Mouse (Mus musculus) embryonic facial prominence, embryonic 11.5 days (tissue): ENCODE measurements around the gene Tex12. TPM values are rescaled to one million over a fixed set of nuclear protein-coding genes. Genes with fewer than 3 reads are reported as not detected.
A peak's percentile ranks its signal among the peaks of the same experiment; 100 is the strongest.

Source experiments
- ATAC-seq: fragments of 200-750 bp; cut with Nextera tagmentation; replicated peaks from 2 replicates; pipeline ENCODE4 v1.8.0; 2017; ENCODE audit warnings: low read depth; ENCODE audit not compliant: insufficient number of reproducible peaks, low FRiP score, low TSS enrichment
- DNase-seq: peaks from one replicate; pipeline ENCODE4 v3.0.0-alpha.2; 2015; ENCODE audit warnings: low spot score
- H3K27ac ChIP-seq: fragments of 300-500 bp; sonication (generic); replicated peaks from 2 replicates; pipeline ENCODE4 v1.5.1; 2014; ENCODE audit warnings: mild to moderate bottlenecking, low read depth, low read length, control low read depth
- H3K27me3 ChIP-seq: fragments of 300-500 bp; sonication (generic); 2 replicates; pipeline ENCODE4 v1.6.1; 2014; ENCODE audit warnings: mild to moderate bottlenecking, low read length, moderate library complexity, mixed read lengths; ENCODE audit not compliant: control insufficient read depth, insufficient read depth
- H3K36me3 ChIP-seq: fragments of 300-500 bp; sonication (generic); replicated peaks from 2 replicates; pipeline ENCODE4 v1.6.1; 2014; ENCODE audit warnings: low read depth, mild to moderate bottlenecking, low read length, moderate library complexity, mixed read lengths; ENCODE audit not compliant: control insufficient read depth, insufficient read depth
- H3K4me1 ChIP-seq: fragments of 300-500 bp; sonication (generic); 2 replicates; pipeline ENCODE4 v1.6.1; 2014; ENCODE audit warnings: low read length, mixed read lengths; ENCODE audit not compliant: control insufficient read depth, insufficient read depth
- H3K4me2 ChIP-seq: fragments of 300-500 bp; sonication (generic); 2 replicates; pipeline ENCODE4 v1.6.1; 2014; ENCODE audit warnings: low read depth, mild to moderate bottlenecking, control low read depth, low read length, moderate library complexity
- H3K4me3 ChIP-seq: fragments of 300-500 bp; sonication (generic); 2 replicates; pipeline ENCODE4 v1.5.1; 2014; ENCODE audit warnings: low read depth, low read length, control low read depth
- H3K9ac ChIP-seq: fragments of 300-500 bp; sonication (generic); replicated peaks from 2 replicates; pipeline ENCODE4 v1.6.1; 2014; ENCODE audit warnings: mild to moderate bottlenecking, control low read depth, low read length
- H3K9me3 ChIP-seq: fragments of 300-500 bp; sonication (generic); replicated peaks from 2 replicates; pipeline ENCODE4 v1.6.1; 2016; ENCODE audit warnings: mild to moderate bottlenecking, low read length, inconsistent platforms, mixed read lengths; ENCODE audit not compliant: control insufficient read depth
- WGBS: fragments of 180-500 bp; shearing (Covaris S2); extraction: QIAGEN DNeasy Blood & Tissue Kit; methylation state at CpG from one replicate; pipeline ENCODE4 v1.1.7; 2014; 5-methylcytosine and 5-hydroxymethylcytosine counted together
- polyA plus RNA-seq: library from polyadenylated mRNA; unstranded; fragments of >200 nt; fragmentation: Nextera tagmentation; extraction: Ambion mirVana; gene quantifications from 2 replicates; pipeline ENCODE4 v1.2.1, GENCODE M21; 2014

Tex12 gene
- polyA plus RNA-seq, 1 experiment from 2014 or later: not detected

- Histone ChIP-seq H3K36me3 (no peaks in the 10 kb centered on the region), H3K27ac (no peak within 1 kb of the TSS), H3K4me1 (no peaks in the 10 kb centered on the region), H3K4me2 (0 out of 2 replicates have a peak within 1 kb of the TSS, but pooled peaks have one; percentile 11), H3K9ac (no peak within 1 kb of the TSS; the same call in 1 of the 2 replicates), H3K4me3 (no peak within 1 kb of the TSS), H3K9me3 (no peaks in the 10 kb centered on the region), H3K27me3 (no peaks in the 10 kb centered on the region)
- 23% methylated on average over 12 of the region's 12 CpGs for WGBS
- DNase-seq: peak; percentile 54
- no peak for ATAC-seq
These were observed 6.7 kb downstream of the Tex12 start, which contains the start of gene Il18 for GRCm38 (mm10) chr9:50554241-50555093. TSS of gene Il18 (plus strand) at chr9:50554827.

- no peak overlapping the region for H3K4me3 ChIP-seq
- no peaks in the 10 kb centered on the region for H3K4me1 ChIP-seq
- no peak overlapping the region for H3K4me2 ChIP-seq
- no peaks in the 10 kb centered on the region for H3K9me3 ChIP-seq
- no peak for ATAC-seq
- DNase-seq: no peak
- no peaks in the 10 kb centered on the region for H3K36me3 ChIP-seq
- 76% methylated on average over 2 of the region's 2 CpGs for WGBS
- no peak overlapping the region for H3K27ac ChIP-seq
- no peaks in the 10 kb centered on the region for H3K27me3 ChIP-seq
- H3K9ac ChIP-seq: no peak overlapping the region
These were observed 7.6 kb downstream of the Tex12 start for GRCm38 (mm10) chr9:50553547-50553946.

GRCm38 (mm10) chr9:50552206-50552605 lies 8.9 kb downstream of the Tex12 start:
- no peaks in the 10 kb centered on the region for H3K27me3 ChIP-seq
- ATAC-seq (no peak), DNase-seq (no peak)
- no peak overlapping the region for H3K4me3 ChIP-seq
- 75% methylated on average over 5 of the region's 5 CpGs for WGBS
- H3K9ac ChIP-seq: no peak overlapping the region
- no peaks in the 10 kb centered on the region for H3K9me3 ChIP-seq
- H3K4me1 ChIP-seq: no peaks in the 10 kb centered on the region
- H3K4me2 ChIP-seq: no peak overlapping the region
- no peak overlapping the region for H3K27ac ChIP-seq
- H3K36me3 ChIP-seq: no peaks in the 10 kb centered on the region

- Histone ChIP-seq H3K4me2 (no peak overlapping the region), H3K27ac (no peak overlapping the region), H3K9me3 (no peaks in the 10 kb centered on the region), H3K4me3 (no peak overlapping the region), H3K4me1 (no peaks in the 10 kb centered on the region), H3K27me3 (no peaks in the 10 kb centered on the region), H3K9ac (no peak overlapping the region), H3K36me3 (no peaks in the 10 kb centered on the region)
- DNase-seq (no peak), ATAC-seq (no peak)
- 81% methylated on average over 4 of the region's 4 CpGs for WGBS
These were observed 12.2 kb downstream of the Tex12 start for GRCm38 (mm10) chr9:50548936-50549335.

- WGBS: 51% methylated on average over 5 of the region's 5 CpGs
- DNase-seq (no peak), ATAC-seq (no peak)
- Histone ChIP-seq H3K9ac (no peak overlapping the region), H3K27me3 (no peaks in the 10 kb centered on the region), H3K4me1 (no peaks in the 10 kb centered on the region), H3K9me3 (no peaks in the 10 kb centered on the region), H3K4me3 (no peak overlapping the region), H3K27ac (no peak overlapping the region), H3K36me3 (no peaks in the 10 kb centered on the region), H3K4me2 (no peak overlapping the region)
These were observed 13.2 kb downstream of the Tex12 start for GRCm38 (mm10) chr9:50547859-50548478.

GRCm38 (mm10) chr9:50542401-50542800 lies 18.7 kb downstream of the Tex12 start:
- H3K36me3 ChIP-seq: no peaks in the 10 kb centered on the region
- DNase-seq (no peak), ATAC-seq (no peak)
- H3K4me1 ChIP-seq: no peaks in the 10 kb centered on the region
- H3K9ac ChIP-seq: no peak overlapping the region
- whole genome bisulfite sequencing: 73% methylated on average over 9 of the region's 9 CpGs
- H3K27me3 ChIP-seq: no peaks in the 10 kb centered on the region
- no peak overlapping the region for H3K4me2 ChIP-seq
- no peaks in the 10 kb centered on the region for H3K9me3 ChIP-seq
- no peak overlapping the region for H3K27ac ChIP-seq
- H3K4me3 ChIP-seq: no peak overlapping the region

GRCm38 (mm10) chr9:50540170-50540569 lies 21.0 kb downstream of the Tex12 start:
- WGBS: 70% methylated on average over 7 of the region's 7 CpGs
- Histone ChIP-seq H3K27me3 (no peaks in the 10 kb centered on the region), H3K9me3 (no peaks in the 10 kb centered on the region), H3K4me3 (no peak overlapping the region), H3K4me1 (no peaks in the 10 kb centered on the region), H3K27ac (no peak overlapping the region), H3K9ac (no peak overlapping the region), H3K36me3 (no peaks in the 10 kb centered on the region), H3K4me2 (no peak overlapping the region)
- no peak for DNase-seq
- ATAC-seq: no peak

- ATAC-seq: no peak
- Histone ChIP-seq H3K27me3 (no peaks in the 10 kb centered on the region), H3K4me3 (no peak overlapping the region), H3K9me3 (no peaks in the 10 kb centered on the region), H3K4me1 (no peaks in the 10 kb centered on the region), H3K4me2 (no peak overlapping the region), H3K27ac (no peak overlapping the region), H3K9ac (no peak overlapping the region), H3K36me3 (no peaks in the 10 kb centered on the region)
- WGBS: 80% methylated on average over 4 of the region's 4 CpGs
- no peak for DNase-seq
These were observed 23.8 kb downstream of the Tex12 start for GRCm38 (mm10) chr9:50537295-50537694.
